Mouse (Mus musculus) C2C12 (cell line): ENCODE measurements around the gene Cys1.

Experiments used
- CEBPB ChIP-seq: IDR thresholded peaks from one replicate; pipeline ENCODE4 v1.6.1; 2011; ENCODE audit warnings: low read depth, mild to moderate bottlenecking, control low read depth, moderate library complexity
- CTCF ChIP-seq: IDR thresholded peaks from one replicate; pipeline ENCODE4 v1.5.1; 2011; ENCODE audit not compliant: control insufficient read depth, insufficient read depth, insufficient read length
- MAX ChIP-seq: IDR thresholded peaks from one replicate; pipeline ENCODE4 v1.6.1; 2011; ENCODE audit warnings: mild to moderate bottlenecking, control low read depth
- MYOD1 ChIP-seq: IDR thresholded peaks from one replicate; pipeline ENCODE4 v1.6.1; 2011; ENCODE audit warnings: low read depth; ENCODE audit not compliant: control insufficient read depth, insufficient read length
- MYOG ChIP-seq: IDR thresholded peaks from one replicate; pipeline ENCODE4 v1.6.1; 2011; ENCODE audit not compliant: control insufficient read depth, insufficient read length; ENCODE audit errors: extremely low read depth
- USF1 ChIP-seq: IDR thresholded peaks from one replicate; pipeline ENCODE4 v1.6.1; 2011; ENCODE audit warnings: low read depth, mild to moderate bottlenecking, control low read depth, moderate library complexity

GRCm38 (mm10) chr12:24683461-24683860 is 1.8 kb upstream of the Cys1 start:
- no peak for TF ChIP-seq MYOD1
- TF ChIP-seq CTCF = no peak
- no peak for TF ChIP-seq MYOG
- TF ChIP-seq USF1 = no peak
- no peak for TF ChIP-seq MAX
- TF ChIP-seq CEBPB = no peak
